Mouse (Mus musculus): ENCODE measurements around the gene Sgk2. TPM values are rescaled to one million over a fixed set of nuclear protein-coding genes. Genes with fewer than 3 reads are reported as not detected.
A peak's percentile ranks its signal among the peaks of the same experiment; 100 is the strongest.

Sgk2 gene
- total RNA-seq, 2 experiments from 2014 or later: 1.8 to 3.0 TPM

- DNase-seq (ENCODE audit: extremely low spot score in 1 of 2, low spot score in 1 of 2): no peak
These were observed 4.4 kb downstream of the Sgk2 start for GRCm38 (mm10) chr2:162991394-162992083.

- DNase-seq (ENCODE audit: extremely low spot score in 1 of 2, low spot score in 1 of 2): no peak
These were observed 4.9 kb downstream of the Sgk2 start for GRCm38 (mm10) chr2:162992084-162992437.

GRCm38 (mm10) chr2:162993881-162994616 lies 6.9 kb downstream of the Sgk2 start:
- DNase-seq (ENCODE audit: extremely low spot score in 1 of 2, low spot score in 1 of 2): no peak

GRCm38 (mm10) chr2:162998528-162999230 lies 11.5 kb downstream of the Sgk2 start:
- DNase-seq (ENCODE audit: extremely low spot score in 1 of 2, low spot score in 1 of 2): peak; percentile 51 to 78

- peak in 1 of 2 experiments; percentile 24 for DNase-seq (ENCODE audit: extremely low spot score in 1 of 2, low spot score in 1 of 2)
These were observed 12.6 kb downstream of the Sgk2 start for GRCm38 (mm10) chr2:162999744-163000143.

- no peak for DNase-seq (ENCODE audit: extremely low spot score in 1 of 2, low spot score in 1 of 2)
These were observed 13.9 kb downstream of the Sgk2 start for GRCm38 (mm10) chr2:163001071-163001470.

- no peak for DNase-seq (ENCODE audit: extremely low spot score in 1 of 2, low spot score in 1 of 2)
These were observed 20.2 kb downstream of the Sgk2 start for GRCm38 (mm10) chr2:163007299-163007698.

GRCm38 (mm10) chr2:163016916-163017743 lies 30.0 kb downstream of the Sgk2 start, which contains the start of gene Ift52:
Ift52 (plus strand) TSS chr2:163017354.
- DNase-seq (ENCODE audit: extremely low spot score in 1 of 2, low spot score in 1 of 2): peak; percentile 94 to 95

- DNase-seq (ENCODE audit: extremely low spot score in 1 of 2, low spot score in 1 of 2): no peak
These were observed 44.2 kb downstream of the Sgk2 start for GRCm38 (mm10) chr2:163031289-163031688.

GRCm38 (mm10) chr2:163031757-163032156 lies 44.6 kb downstream of the Sgk2 start:
- DNase-seq (ENCODE audit: extremely low spot score in 1 of 2, low spot score in 1 of 2): no peak

GRCm38 (mm10) chr2:163032622-163033021 lies 45.5 kb downstream of the Sgk2 start:
- DNase-seq (ENCODE audit: extremely low spot score in 1 of 2, low spot score in 1 of 2): no peak

GRCm38 (mm10) chr2:163039940-163040339 lies 52.8 kb downstream of the Sgk2 start:
- DNase-seq (ENCODE audit: extremely low spot score in 1 of 2, low spot score in 1 of 2): no peak

GRCm38 (mm10) chr2:163048125-163048524 lies 61.0 kb downstream of the Sgk2 start:
- DNase-seq (ENCODE audit: extremely low spot score in 1 of 2, low spot score in 1 of 2): peak; percentile 62 to 78

GRCm38 (mm10) chr2:163049116-163049515 lies 62.0 kb downstream of the Sgk2 start:
- no peak for DNase-seq (ENCODE audit: extremely low spot score in 1 of 2, low spot score in 1 of 2)

GRCm38 (mm10) chr2:163051691-163052090 lies 64.6 kb downstream of the Sgk2 start:
- DNase-seq (ENCODE audit: extremely low spot score in 1 of 2, low spot score in 1 of 2): no peak

GRCm38 (mm10) chr2:163052101-163052500 lies 65.0 kb downstream of the Sgk2 start:
- DNase-seq (ENCODE audit: extremely low spot score in 1 of 2, low spot score in 1 of 2): no peak

- DNase-seq (ENCODE audit: extremely low spot score in 1 of 2, low spot score in 1 of 2): no peak
These were observed 65.7 kb downstream of the Sgk2 start for GRCm38 (mm10) chr2:163052826-163053225.

- peak; percentile 72 for DNase-seq (ENCODE audit: extremely low spot score in 1 of 2, low spot score in 1 of 2)
These were observed 67.3 kb downstream of the Sgk2 start, which contains the start of gene Mybl2 for GRCm38 (mm10) chr2:163054335-163054840. Mybl2 (plus strand) TSS chr2:163054687.

GRCm38 (mm10) chr2:163054891-163055494 lies 67.9 kb downstream of the Sgk2 start:
- DNase-seq (ENCODE audit: extremely low spot score in 1 of 2, low spot score in 1 of 2): no peak

- DNase-seq (ENCODE audit: extremely low spot score in 1 of 2, low spot score in 1 of 2): no peak
These were observed 68.6 kb downstream of the Sgk2 start for GRCm38 (mm10) chr2:163055715-163056114.
